Mouse (Mus musculus) left cerebral cortex, postnatal 10 days (tissue): ENCODE measurements around the gene Pik3ca. TPM values are rescaled to one million over a fixed set of nuclear protein-coding genes. Genes with fewer than 3 reads are reported as not detected.
"Not testable (repeated sequence)": the region's sequence is repeated elsewhere in the genome, so short reads cannot be mapped to it uniquely, and the experiment has no call there.

ENCODE experiments used
- DNase-seq, 2 experiments: peaks; one replicate each; pipeline ENCODE4 v3.0.0; 2021 to 2022; ENCODE audit warnings: low spot score in 2 of 2, mixed read lengths in 1 of 2; ENCODE audit errors: extremely low spot score in 1 of 2
- intact Hi-C: fragments of 180-260 bp; cut with DNase I; formaldehyde crosslinking; loops from one replicate; pipeline ENCODE4 v1.15.1; 2025
- total RNA-seq, 2 experiments: library from RNA; stranded (reverse); gene quantifications; 2 replicates each; pipeline ENCODE4 v1.2.3; 2021

The Pik3ca gene
- total RNA-seq, 2 experiments from 2014 or later: 45.1 to 48.6 TPM

GRCm38 (mm10) chr3:32398623-32399022, 1.2 kb downstream of the Pik3ca start:
- intact Hi-C loops: loop anchor here (10.0 kb wide), 1 partner anchor 116 kb away; the partner anchor contains the start of gene Zfp639
- DNase-seq: no peak

DNA sequence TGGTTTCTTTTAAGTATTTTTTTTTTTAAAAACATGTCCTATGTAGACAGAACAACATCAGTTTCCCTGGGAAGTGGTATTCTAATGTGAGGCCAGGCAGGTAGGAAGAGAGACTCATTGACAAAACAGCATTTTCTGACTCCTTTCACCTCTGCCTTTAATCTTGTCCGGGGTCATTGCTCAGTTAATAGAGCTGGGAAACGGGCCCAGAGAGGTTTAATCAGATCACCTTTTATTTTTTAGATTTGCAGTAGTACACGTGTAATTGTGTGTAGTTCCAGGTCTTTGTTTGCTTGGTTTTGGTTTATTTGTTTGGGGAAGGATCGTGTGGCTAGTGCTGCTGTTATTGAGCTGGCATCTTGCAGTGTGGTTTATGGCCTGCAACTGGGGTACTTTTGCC, 1.9 kb downstream of the Pik3ca start:
- intact Hi-C loops: loop anchor here (10.0 kb wide), 1 partner anchor 115 kb away; the partner anchor contains the start of gene Zfp639
- DNase-seq: no peak

- DNase-seq: no peak
- intact Hi-C loops: loop anchor here (10.0 kb wide), 1 partner anchor 115 kb away; the partner anchor contains the start of gene Zfp639
Measured at GRCm38 (mm10) chr3:32399931-32400330, 2.5 kb downstream of the Pik3ca start.

GRCm38 (mm10) chr3:32401591-32401990, 4.1 kb downstream of the Pik3ca start:
- intact Hi-C loops: no loop called here

GRCm38 (mm10) chr3:32402990-32403885, 5.8 kb downstream of the Pik3ca start:
- no peak for DNase-seq
- intact Hi-C loops: no loop called here

More at GRCm38 (mm10) chr3:32401591-32401990, 4.1 kb downstream of the Pik3ca start:
- DNase-seq: no peak

GRCm38 (mm10) chr3:32405699-32406098, 8.2 kb downstream of the Pik3ca start:
- DNase-seq: no peak
- intact Hi-C loops: no loop called here

GRCm38 (mm10) chr3:32406804-32407203, 9.3 kb downstream of the Pik3ca start:
- DNase-seq: no peak
- intact Hi-C loops: no loop called here

DNA sequence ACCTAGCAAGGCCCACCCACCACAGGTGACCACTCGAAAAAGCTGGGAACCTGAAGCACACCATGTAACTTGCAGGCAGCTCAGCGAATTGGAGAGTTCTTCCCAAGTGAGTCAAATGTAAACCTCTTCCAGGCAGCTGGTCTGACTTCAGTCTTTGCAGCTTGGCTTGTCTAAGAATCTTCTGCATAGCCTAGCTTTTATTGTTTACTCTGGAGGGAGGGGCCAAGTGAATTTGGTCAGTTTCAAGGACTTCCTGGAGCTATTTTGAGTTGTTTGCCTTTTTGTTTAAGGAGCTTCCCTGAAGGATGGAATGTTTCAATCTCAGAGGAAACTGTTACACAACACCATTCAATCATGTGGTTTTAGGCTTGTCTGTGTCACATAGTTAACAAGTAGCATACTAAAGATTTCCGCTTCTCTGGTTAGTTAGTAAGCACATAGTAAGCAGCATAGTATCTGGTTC, 11.4 kb downstream of the Pik3ca start:
- intact Hi-C loops: no loop called here
- DNase-seq: no peak

DNA sequence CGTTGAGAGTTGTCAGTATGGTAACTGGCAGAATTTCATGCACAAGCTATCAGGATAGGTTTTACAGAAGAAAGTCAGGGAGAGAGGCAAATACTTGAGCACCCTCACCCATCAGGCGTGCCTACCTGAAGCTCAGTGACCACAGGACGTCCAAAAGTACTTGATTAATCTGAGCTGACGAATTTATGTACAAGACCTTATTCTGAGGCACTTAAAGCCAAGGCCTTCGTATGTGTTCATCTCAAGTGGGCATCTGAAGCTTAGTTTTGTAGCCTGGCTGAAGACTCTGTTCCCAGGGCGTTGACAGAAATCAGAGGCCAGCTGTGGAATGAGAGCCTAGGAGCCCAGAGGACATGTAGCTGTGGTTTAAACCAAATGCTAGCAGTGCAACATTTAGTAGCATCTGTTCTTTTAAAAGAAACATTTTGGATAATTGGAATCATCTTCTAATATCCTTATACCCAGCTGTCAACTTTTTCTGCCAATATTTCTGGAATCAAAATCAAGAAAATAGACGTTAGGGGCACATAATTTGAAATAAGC, 15.1 kb downstream of the Pik3ca start:
- no peak for DNase-seq
- intact Hi-C loops: no loop called here

DNA sequence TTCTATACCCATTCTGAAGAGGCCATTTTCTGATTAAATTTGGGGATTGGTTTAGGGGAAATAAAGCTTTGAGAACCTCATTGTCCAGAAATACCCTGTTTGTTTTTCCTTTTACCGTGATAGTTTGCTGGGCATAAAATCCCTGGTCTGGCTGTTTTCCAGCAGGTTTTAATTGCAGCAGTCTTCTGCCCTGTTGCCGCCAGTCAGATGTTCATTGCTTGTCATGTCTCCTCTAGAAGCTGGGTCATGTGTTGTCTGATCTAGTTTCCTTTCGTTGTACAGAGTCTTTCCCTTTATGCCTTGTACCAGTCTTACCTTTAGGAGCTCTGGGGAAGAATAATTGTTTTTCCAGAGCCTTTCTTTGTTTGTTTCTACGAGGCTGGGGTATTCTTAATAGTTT, 16.9 kb downstream of the Pik3ca start:
- no peak for DNase-seq
- intact Hi-C loops: no loop called here

GRCm38 (mm10) chr3:32415370-32416309, 18.2 kb downstream of the Pik3ca start:
- intact Hi-C loops: no loop called here
- no peak for DNase-seq

DNA sequence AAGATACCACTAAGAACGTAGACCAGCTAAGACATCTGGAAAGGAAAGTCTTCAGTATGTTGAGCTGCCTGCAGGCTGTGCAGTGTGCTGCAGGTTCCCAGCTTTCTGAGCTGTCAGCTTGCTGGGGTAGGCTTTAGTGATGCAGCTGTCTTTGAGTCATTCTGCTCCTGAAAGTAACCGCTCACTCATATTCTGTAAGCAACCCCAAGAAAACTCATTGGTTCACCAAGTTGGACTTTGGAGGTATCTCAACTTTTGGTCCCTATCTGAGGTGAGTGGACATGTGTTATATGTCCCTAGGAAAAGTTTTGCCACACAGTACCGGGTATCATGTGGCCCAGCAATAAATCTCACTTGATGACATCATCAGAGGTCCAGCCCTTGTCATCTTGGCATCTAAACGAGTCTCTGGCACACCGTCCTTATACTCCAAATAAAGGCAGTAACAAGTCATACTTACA, 20.3 kb downstream of the Pik3ca start:
- DNase-seq: no peak
- intact Hi-C loops: no loop called here

DNA sequence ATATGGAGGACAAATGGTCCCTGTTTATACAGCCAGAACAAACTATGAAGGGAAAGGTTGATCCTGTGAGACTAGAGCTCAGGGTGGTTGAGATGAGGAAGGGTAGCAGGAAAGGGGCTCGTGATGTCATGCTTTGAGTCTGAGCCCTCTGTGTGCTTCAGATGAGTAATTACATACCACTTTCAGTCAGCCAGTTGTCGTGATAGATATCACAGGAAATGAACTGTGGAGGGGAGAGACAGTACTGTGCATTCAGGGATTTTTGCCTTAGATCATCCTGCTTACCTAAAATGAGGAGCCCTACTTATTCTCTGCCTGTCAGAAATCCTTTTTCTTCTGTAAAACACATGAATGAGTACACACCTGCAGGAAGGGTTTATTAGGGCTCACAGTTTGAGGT, 22.4 kb downstream of the Pik3ca start:
- DNase-seq: no peak
- intact Hi-C loops: no loop called here

DNA sequence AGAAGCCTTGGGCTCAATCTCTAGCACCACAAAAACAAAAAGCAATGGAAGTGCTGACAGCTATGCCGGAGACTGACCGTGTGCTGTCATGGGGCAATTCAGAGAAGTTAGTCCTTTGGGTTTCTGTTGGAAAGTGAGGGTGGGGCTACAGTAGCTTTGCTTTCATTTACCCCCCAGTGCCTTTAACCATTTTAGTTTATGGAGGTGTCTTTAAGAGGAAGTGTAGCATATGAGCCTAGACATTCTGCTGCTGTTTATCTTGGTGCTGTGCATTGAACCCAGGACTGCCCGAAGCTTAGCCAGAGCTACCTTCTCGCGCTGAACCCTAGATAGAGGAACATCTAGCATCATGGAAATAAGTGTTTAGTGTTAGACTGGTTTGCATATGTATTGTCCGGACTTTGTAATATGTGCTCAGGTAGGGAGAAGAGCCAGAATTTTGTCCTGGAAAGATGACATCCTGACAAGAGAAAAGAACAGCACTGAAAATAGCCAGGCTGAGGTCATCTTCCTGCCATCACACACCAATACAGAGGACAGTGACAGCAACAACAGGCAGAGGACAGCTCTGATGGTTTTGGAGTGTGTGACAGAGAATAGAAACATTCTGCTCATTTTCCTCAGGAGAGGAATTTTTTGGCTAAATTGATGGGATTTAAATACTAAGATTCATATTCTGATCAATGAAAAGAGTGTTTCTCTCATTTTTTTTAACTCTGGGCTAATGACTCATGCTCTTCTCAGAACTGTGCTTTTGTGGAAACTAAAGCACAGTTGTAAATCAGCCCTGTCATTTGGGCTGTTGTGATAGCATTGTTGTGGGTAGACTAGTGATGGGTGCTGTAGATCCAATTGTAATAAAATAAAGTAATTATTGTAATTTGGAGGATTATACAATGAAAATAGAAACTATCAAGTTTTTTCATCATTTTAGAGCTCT, 23.9 kb downstream of the Pik3ca start:
- no peak for DNase-seq
- intact Hi-C loops: no loop called here

- no peak for DNase-seq
- intact Hi-C loops: no loop called here
Measured at GRCm38 (mm10) chr3:32427695-32428094, 30.2 kb downstream of the Pik3ca start.

DNA sequence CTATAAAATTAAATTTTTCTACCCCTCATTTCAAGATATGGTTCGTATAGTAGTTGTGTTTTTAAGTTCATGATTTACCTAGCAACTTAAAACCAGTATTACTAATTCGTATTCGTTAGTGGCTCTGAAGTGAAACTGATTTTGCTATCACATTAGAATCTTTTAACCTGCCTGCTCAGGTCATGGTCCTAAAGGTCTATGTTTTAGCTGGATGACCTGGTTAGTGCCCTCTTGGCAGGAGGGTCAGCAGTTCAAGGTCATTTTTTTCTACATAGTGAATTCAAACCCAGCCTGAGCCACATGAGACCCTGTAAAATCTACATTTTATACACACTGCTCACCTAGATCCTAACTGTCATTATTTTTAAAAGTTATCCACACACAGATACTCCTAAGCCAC, 30.9 kb downstream of the Pik3ca start:
- intact Hi-C loops: no loop called here
- DNase-seq: no peak

DNA sequence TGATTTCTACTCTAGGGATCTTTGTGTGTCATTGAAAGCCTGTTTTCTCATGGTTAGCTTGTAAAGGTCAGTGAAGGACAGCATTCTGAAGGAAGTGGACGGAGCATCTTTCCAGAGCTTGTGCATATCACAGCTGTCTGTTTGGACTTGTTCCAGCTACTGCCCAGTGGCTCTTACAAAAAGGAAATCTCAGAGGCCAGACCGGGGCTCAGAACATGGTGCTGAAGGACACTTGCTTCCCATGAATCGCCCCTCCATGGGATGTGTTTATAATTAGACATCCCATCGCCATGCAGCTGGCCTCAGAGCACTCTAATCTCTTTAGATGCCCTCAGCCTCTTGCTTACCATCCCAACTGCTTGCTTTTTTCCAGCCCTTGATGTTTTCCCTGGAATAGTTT, 31.4 kb downstream of the Pik3ca start:
- peak in 1 of 2 experiments; percentile 55 for DNase-seq
- intact Hi-C loops: no loop called here

DNA sequence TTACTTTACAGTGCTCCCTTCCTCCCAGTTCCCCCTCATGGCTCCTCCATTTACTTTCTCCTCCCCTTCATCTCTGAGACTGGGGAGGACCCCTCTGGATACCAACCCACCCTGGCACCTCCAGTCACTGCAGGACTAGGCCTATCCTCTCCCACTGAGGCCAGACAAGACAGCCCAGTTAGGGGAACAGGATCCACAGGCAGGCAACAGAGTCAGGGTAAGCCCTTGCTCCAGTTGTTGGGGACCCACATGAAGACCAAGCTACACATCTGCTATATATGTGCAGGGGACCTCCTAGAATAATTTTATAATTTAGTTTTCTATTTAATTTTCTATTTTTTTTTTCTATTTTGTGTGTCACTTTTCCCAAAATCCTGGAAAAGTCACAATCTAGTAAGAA, 31.9 kb downstream of the Pik3ca start:
- intact Hi-C loops, DNase-seq: not testable (repeated sequence)
